Mouse (Mus musculus) retina, embryonic 14.5 days (tissue): ENCODE results near the gene Gm17334.

Source experiments
- DNase-seq: peaks from one replicate; pipeline ENCODE4 v3.0.0-alpha.2; 2015; ENCODE audit warnings: low spot score

Gene Gm17334

GRCm38 (mm10) chr11:53773087-53773486 lies at the start of gene Gm17334:
TSS of gene Gm17334 (minus strand) at chr11:53773187.
- no peak for DNase-seq

- no peak for DNase-seq
Observed at GRCm38 (mm10) chr11:53821945-53822338, 49.0 kb upstream of the Gm17334 start.

- no peak for DNase-seq
Observed at GRCm38 (mm10) chr11:53821230-53821944, 48.4 kb upstream of the Gm17334 start.

- DNase-seq = no peak
Observed at GRCm38 (mm10) chr11:53820516-53821170, 47.7 kb upstream of the Gm17334 start.

- no peak for DNase-seq
Observed at GRCm38 (mm10) chr11:53819511-53819910, 46.5 kb upstream of the Gm17334 start.

GRCm38 (mm10) chr11:53818794-53819193 lies 45.8 kb upstream of the Gm17334 start:
- DNase-seq = no peak

- DNase-seq = no peak
Observed at GRCm38 (mm10) chr11:53816841-53817375, 43.9 kb upstream of the Gm17334 start.

- no peak for DNase-seq
Observed at GRCm38 (mm10) chr11:53814810-53815209, 41.8 kb upstream of the Gm17334 start.

- DNase-seq = no peak
Observed at GRCm38 (mm10) chr11:53813001-53813868, 40.2 kb upstream of the Gm17334 start.

GRCm38 (mm10) chr11:53811312-53811711 lies 38.3 kb upstream of the Gm17334 start:
- no peak for DNase-seq

- DNase-seq = no peak
Observed at GRCm38 (mm10) chr11:53810749-53811148, 37.8 kb upstream of the Gm17334 start.

- DNase-seq = no peak
Observed at GRCm38 (mm10) chr11:53810156-53810555, 37.2 kb upstream of the Gm17334 start.

GRCm38 (mm10) chr11:53809354-53809753 lies 36.4 kb upstream of the Gm17334 start:
- no peak for DNase-seq

GRCm38 (mm10) chr11:53805786-53806185 lies 32.8 kb upstream of the Gm17334 start:
- DNase-seq = no peak

- no peak for DNase-seq
Observed at GRCm38 (mm10) chr11:53804569-53805344, 31.8 kb upstream of the Gm17334 start.

- DNase-seq = no peak
Observed at GRCm38 (mm10) chr11:53803494-53803893, 30.5 kb upstream of the Gm17334 start.

GRCm38 (mm10) chr11:53803093-53803492 lies 30.1 kb upstream of the Gm17334 start:
- no peak for DNase-seq

- no peak for DNase-seq
Observed at GRCm38 (mm10) chr11:53800975-53801374, 28.0 kb upstream of the Gm17334 start.

GRCm38 (mm10) chr11:53800036-53800435 lies 27.0 kb upstream of the Gm17334 start:
- no peak for DNase-seq

- no peak for DNase-seq
Observed at GRCm38 (mm10) chr11:53798041-53798711, 25.2 kb upstream of the Gm17334 start.

GRCm38 (mm10) chr11:53797386-53797920 lies 24.5 kb upstream of the Gm17334 start:
- DNase-seq = no peak
